Mouse (Mus musculus) liver, embryonic 13.5 days (tissue): ENCODE measurements around the gene Taok1. TPM values are rescaled to one million over a fixed set of nuclear protein-coding genes. Genes with fewer than 3 reads are reported as not detected.

Experiments used
- ATAC-seq: fragments of 200-750 bp; cut with Nextera tagmentation; 2 replicates; pipeline ENCODE4 v1.8.0; 2017; ENCODE audit warnings: low read depth, mild to moderate bottlenecking, moderate number of reproducible peaks, moderate library complexity
- DNase-seq: peaks from one replicate; pipeline ENCODE4 v3.0.0; 2022
- H3K27ac ChIP-seq: fragments of 300-500 bp; sonication (generic); 2 replicates; pipeline ENCODE4 v1.5.1; 2015; ENCODE audit warnings: moderate library complexity, mild to moderate bottlenecking, inconsistent platforms
- H3K27me3 ChIP-seq: fragments of 300-500 bp; sonication (generic); 2 replicates; pipeline ENCODE4 v1.6.1; 2015; ENCODE audit warnings: mild to moderate bottlenecking, inconsistent platforms
- H3K36me3 ChIP-seq: fragments of 300-500 bp; sonication (generic); 2 replicates; pipeline ENCODE4 v1.6.1; 2015; ENCODE audit warnings: mild to moderate bottlenecking, inconsistent platforms
- H3K4me1 ChIP-seq: fragments of 300-500 bp; sonication (generic); replicated peaks from 2 replicates; pipeline ENCODE4 v1.6.1; 2015; ENCODE audit warnings: inconsistent platforms
- H3K4me2 ChIP-seq: fragments of 300-500 bp; sonication (generic); 2 replicates; pipeline ENCODE4 v1.6.1; 2015; ENCODE audit warnings: inconsistent platforms, mild to moderate bottlenecking, moderate library complexity
- H3K4me3 ChIP-seq: fragments of 300-500 bp; sonication (generic); replicated peaks from 2 replicates; pipeline ENCODE4 v1.5.1; 2015; ENCODE audit warnings: mild to moderate bottlenecking, inconsistent platforms
- H3K9ac ChIP-seq: fragments of 300-500 bp; sonication (generic); 2 replicates; pipeline ENCODE4 v1.6.1; 2015; ENCODE audit warnings: mild to moderate bottlenecking, inconsistent platforms
- H3K9me3 ChIP-seq: fragments of 300-500 bp; sonication (generic); replicated peaks from 2 replicates; pipeline ENCODE4 v1.6.1; 2016; ENCODE audit warnings: inconsistent platforms
- WGBS: fragments of 180-500 bp; shearing (Covaris S2); methylation state at CpG from one replicate; pipeline ENCODE4 v1.1.7; 2015; ENCODE audit not compliant: insufficient replicate concordance; 5-methylcytosine and 5-hydroxymethylcytosine counted together
- polyA plus RNA-seq: library from polyadenylated mRNA; unstranded; fragments of >200 nt; fragmentation: Nextera tagmentation; extraction: Ambion mirVana; gene quantifications from 2 replicates; pipeline ENCODE4 v1.2.1, GENCODE M21; 2015

Taok1 gene
- polyA plus RNA-seq, 1 experiment from 2014 or later, result 4.7 TPM

- Histone ChIP-seq H3K36me3 (peaks cover 15% of the 10 kb centered on the region), H3K9ac (peak overlapping the region; percentile 29; the same call in 1 of the 2 replicates), H3K4me2 (no peak overlapping the region), H3K4me1 (peaks cover 59% of the 10 kb centered on the region), H3K9me3 (no peaks in the 10 kb centered on the region), H3K27me3 (no peaks in the 10 kb centered on the region), H3K27ac (peak overlapping the region; percentile 31), H3K4me3 (no peak overlapping the region)
- WGBS, result 39% methylated on average over 6 of the region's 6 CpGs
- ATAC-seq, result no peak
- peak; percentile 54 for DNase-seq
These were observed 110.3 kb downstream of the Taok1 start for GRCm38 (mm10) chr11:77497341-77497756.

GRCm38 (mm10) chr11:77495507-77495906 is 112.1 kb downstream of the Taok1 start:
- Histone ChIP-seq H3K27ac (no peak overlapping the region), H3K36me3 (peaks cover 14% of the 10 kb centered on the region), H3K27me3 (peaks cover 6% of the 10 kb centered on the region), H3K9me3 (no peaks in the 10 kb centered on the region), H3K4me1 (peaks cover 77% of the 10 kb centered on the region), H3K4me2 (no peak overlapping the region), H3K9ac (peak overlapping the region; percentile 1; the same call in 1 of the 2 replicates), H3K4me3 (no peak overlapping the region)
- DNase-seq, result no peak
- no peak for ATAC-seq

GRCm38 (mm10) chr11:77494782-77495181 is 112.8 kb downstream of the Taok1 start:
- Histone ChIP-seq H3K9ac (peak overlapping the region; percentile 88; the same call in 1 of the 2 replicates), H3K27me3 (peaks cover 13% of the 10 kb centered on the region), H3K27ac (no peak overlapping the region), H3K4me2 (peak overlapping the region; percentile 98), H3K4me3 (peak overlapping the region; percentile 87; the same call in 1 of the 2 replicates), H3K36me3 (peaks cover 6% of the 10 kb centered on the region), H3K9me3 (no peaks in the 10 kb centered on the region), H3K4me1 (peaks cover 85% of the 10 kb centered on the region)
- DNase-seq (no peak), ATAC-seq (no peak)
- WGBS, result 71% methylated on average over 6 of the region's 6 CpGs

- Histone ChIP-seq H3K9ac (peak overlapping the region; percentile 88), H3K36me3 (peaks cover 2% of the 10 kb centered on the region; the same call in 1 of the 2 replicates), H3K4me2 (peak overlapping the region; percentile 98), H3K4me3 (peak overlapping the region; percentile 87), H3K9me3 (no peaks in the 10 kb centered on the region), H3K4me1 (peaks cover 86% of the 10 kb centered on the region), H3K27me3 (peaks cover 18% of the 10 kb centered on the region), H3K27ac (peak overlapping the region; percentile 79)
- WGBS, result 16% methylated on average over 4 of the region's 4 CpGs
- DNase-seq (no peak), ATAC-seq (no peak)
These were observed 113.3 kb downstream of the Taok1 start for GRCm38 (mm10) chr11:77494344-77494676.

GRCm38 (mm10) chr11:77493512-77494343 is 113.9 kb downstream of the Taok1 start, which contains the start of gene Git1:
Gene Git1 (plus strand): TSS chr11:77493562.
- Histone ChIP-seq H3K4me1 (peaks cover 89% of the 10 kb centered on the region), H3K27ac (peak within 1 kb of the TSS; percentile 81), H3K4me3 (peak within 1 kb of the TSS; percentile 87), H3K27me3 (peaks cover 24% of the 10 kb centered on the region), H3K9ac (peak within 1 kb of the TSS; percentile 88), H3K9me3 (no peaks in the 10 kb centered on the region), H3K4me2 (peak within 1 kb of the TSS; percentile 98), H3K36me3 (no peaks in the 10 kb centered on the region)
- peak; percentile 54 for DNase-seq
- ATAC-seq, result no peak; the same call in 1 of the 2 replicates
- WGBS, result under 1% methylated on average over 67 of the region's 74 CpGs

GRCm38 (mm10) chr11:77492911-77493332 is 114.7 kb downstream of the Taok1 start:
- Histone ChIP-seq H3K4me3 (peak overlapping the region; percentile 87), H3K4me1 (peaks cover 89% of the 10 kb centered on the region), H3K4me2 (peak overlapping the region; percentile 98), H3K9ac (peak overlapping the region; percentile 88), H3K9me3 (no peaks in the 10 kb centered on the region), H3K27me3 (peaks cover 32% of the 10 kb centered on the region), H3K36me3 (no peaks in the 10 kb centered on the region), H3K27ac (peak overlapping the region; percentile 81)
- WGBS, result under 1% methylated on average over 31 of the region's 32 CpGs
- ATAC-seq (peak; percentile 85), DNase-seq (peak; percentile 85)

- H3K27me3 ChIP-seq, result peaks cover 34% of the 10 kb centered on the region
- peak; percentile 27 for DNase-seq
- no peaks in the 10 kb centered on the region for H3K9me3 ChIP-seq
- peak overlapping the region; percentile 81 for H3K27ac ChIP-seq
- H3K4me1 ChIP-seq, result peaks cover 86% of the 10 kb centered on the region
- H3K4me3 ChIP-seq, result peak overlapping the region; percentile 87
- ATAC-seq, result no peak
- peak overlapping the region; percentile 88 for H3K9ac ChIP-seq
- H3K36me3 ChIP-seq, result no peaks in the 10 kb centered on the region
- 0% methylated on average over 18 of the region's 18 CpGs for whole genome bisulfite sequencing
- H3K4me2 ChIP-seq, result peak overlapping the region; percentile 98
These were observed 115.2 kb downstream of the Taok1 start for GRCm38 (mm10) chr11:77492311-77492871.

- peaks cover 79% of the 10 kb centered on the region for H3K4me1 ChIP-seq
- H3K9me3 ChIP-seq, result no peaks in the 10 kb centered on the region
- ATAC-seq, result peak; percentile 22; the same call in 1 of the 2 replicates
- WGBS, result under 1% methylated on average over 23 of the region's 23 CpGs
- no peaks in the 10 kb centered on the region for H3K36me3 ChIP-seq
- peak overlapping the region; percentile 87 for H3K4me3 ChIP-seq
- peak overlapping the region; percentile 88 for H3K9ac ChIP-seq
- H3K27me3 ChIP-seq, result peaks cover 34% of the 10 kb centered on the region
- DNase-seq, result peak; percentile 45
- H3K27ac ChIP-seq, result peak overlapping the region; percentile 81
- peak overlapping the region; percentile 98 for H3K4me2 ChIP-seq
These were observed 115.9 kb downstream of the Taok1 start for GRCm38 (mm10) chr11:77491502-77492291.

GRCm38 (mm10) chr11:77491123-77491501 is 116.5 kb downstream of the Taok1 start:
- H3K27ac ChIP-seq, result 0 out of 2 replicates have a peak overlapping the region, but pooled peaks have one; percentile 81
- peak overlapping the region; percentile 98 for H3K4me2 ChIP-seq
- DNase-seq, result peak; percentile 78
- peak overlapping the region; percentile 87 for H3K4me3 ChIP-seq
- peaks cover 76% of the 10 kb centered on the region for H3K4me1 ChIP-seq
- H3K9ac ChIP-seq, result peak overlapping the region; percentile 88
- ATAC-seq, result peak; percentile 57
- no peaks in the 10 kb centered on the region for H3K36me3 ChIP-seq
- no peaks in the 10 kb centered on the region for H3K9me3 ChIP-seq
- peaks cover 34% of the 10 kb centered on the region for H3K27me3 ChIP-seq
- WGBS, result under 1% methylated on average over 13 of the region's 13 CpGs

- Histone ChIP-seq H3K9me3 (no peaks in the 10 kb centered on the region), H3K4me2 (peak overlapping the region; percentile 98), H3K27ac (no peak overlapping the region), H3K9ac (no peak overlapping the region; the same call in 1 of the 2 replicates), H3K4me3 (no peak overlapping the region), H3K36me3 (no peaks in the 10 kb centered on the region), H3K27me3 (peaks cover 34% of the 10 kb centered on the region), H3K4me1 (peaks cover 69% of the 10 kb centered on the region)
- DNase-seq (no peak), ATAC-seq (no peak)
- 65% methylated on average over 6 of the region's 6 CpGs for WGBS
These were observed 117.2 kb downstream of the Taok1 start for GRCm38 (mm10) chr11:77490451-77490850.
